Mouse (Mus musculus) thymus, adult 2 months (tissue): ENCODE data around the gene Slc39a7.

Source experiments
- CTCF ChIP-seq: fragments of 200-500 bp; IDR thresholded peaks from 2 replicates; pipeline ENCODE4 v1.5.1; 2012; ENCODE audit warnings: mild to moderate bottlenecking, control low read depth, low read length, moderate library complexity, borderline replicate concordance; ENCODE audit not compliant: control insufficient read depth, poor library complexity, insufficient read depth; ENCODE audit errors: extremely low read depth
- POLR2A ChIP-seq: fragments of 200-500 bp; IDR thresholded peaks from 2 replicates; pipeline ENCODE4 v1.6.1; 2012; ENCODE audit warnings: mild to moderate bottlenecking, low read length, control low read depth, moderate library complexity; ENCODE audit not compliant: control insufficient read depth, poor library complexity, insufficient read depth; ENCODE audit errors: extremely low read depth

DNA sequence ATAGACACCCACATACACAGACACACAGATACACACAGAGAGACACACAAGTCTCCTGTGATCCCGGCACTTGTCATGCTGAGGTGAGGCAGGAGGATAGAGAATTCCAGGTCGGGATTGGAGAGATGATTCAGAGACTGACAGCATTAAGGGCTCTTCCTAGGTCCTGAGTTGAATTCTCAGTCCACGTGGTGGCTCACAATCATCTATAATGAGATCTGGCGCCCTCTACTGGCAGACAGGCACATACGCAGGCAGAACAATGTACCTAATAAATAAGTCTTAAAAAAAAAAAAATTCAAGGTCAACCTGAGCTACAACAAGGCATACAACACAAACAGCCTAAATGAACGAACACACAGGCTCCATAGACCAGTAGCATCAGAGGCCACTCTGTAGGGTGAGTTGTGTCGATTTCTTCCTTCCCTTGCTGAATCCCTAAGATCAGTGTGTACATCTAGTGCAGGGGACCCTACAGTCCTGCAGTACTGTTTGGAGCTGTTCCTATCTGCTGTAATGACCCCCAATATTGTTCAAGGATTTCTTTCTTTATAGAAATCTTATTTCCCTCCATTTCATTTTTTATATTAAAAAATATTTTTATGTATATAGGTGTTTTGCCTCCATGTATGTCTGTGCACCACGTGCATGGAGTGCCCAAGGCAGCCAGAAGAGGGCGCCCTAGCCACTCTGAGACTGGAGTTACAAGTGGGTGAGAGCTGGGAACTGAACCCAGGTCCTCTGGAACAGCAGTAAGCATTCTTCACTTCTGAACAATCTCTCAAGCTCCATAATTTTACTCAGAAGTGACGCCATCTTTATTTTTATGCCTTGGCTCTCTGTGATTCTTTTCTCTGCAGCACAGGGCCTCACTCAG lies 39.5 kb downstream of the Slc39a7 start:
- TF ChIP-seq CTCF (no peak), POLR2A (no peak)
